Mouse (Mus musculus) heart, postnatal 36 days (tissue): ENCODE measurements around the gene Svs4. TPM values are rescaled to one million over a fixed set of nuclear protein-coding genes. Genes with fewer than 3 reads are reported as not detected.
"Not testable (repeated sequence)": the region's sequence is repeated elsewhere in the genome, so short reads cannot be mapped to it uniquely, and the experiment has no call there.

ENCODE experiments used
- DNase-seq, 2 experiments: peaks; one replicate each; pipeline ENCODE4 v3.0.0; 2021 to 2022
- intact Hi-C: fragments of 180-260 bp; cut with DNase I; formaldehyde crosslinking; loops from one replicate; pipeline ENCODE4 v1.15.1; 2025
- total RNA-seq, 2 experiments: library from RNA; stranded (reverse); gene quantifications; 2 replicates each; pipeline ENCODE4 v1.2.3; 2021

The Svs4 gene
- total RNA-seq = not detected

- DNase-seq = no peak
- intact Hi-C loops = no loop called here
Observed at GRCm38 (mm10) chr2:164278359-164278758, at the start of gene Svs4. TSS of gene Svs4 (minus strand) at chr2:164278459.

DNA sequence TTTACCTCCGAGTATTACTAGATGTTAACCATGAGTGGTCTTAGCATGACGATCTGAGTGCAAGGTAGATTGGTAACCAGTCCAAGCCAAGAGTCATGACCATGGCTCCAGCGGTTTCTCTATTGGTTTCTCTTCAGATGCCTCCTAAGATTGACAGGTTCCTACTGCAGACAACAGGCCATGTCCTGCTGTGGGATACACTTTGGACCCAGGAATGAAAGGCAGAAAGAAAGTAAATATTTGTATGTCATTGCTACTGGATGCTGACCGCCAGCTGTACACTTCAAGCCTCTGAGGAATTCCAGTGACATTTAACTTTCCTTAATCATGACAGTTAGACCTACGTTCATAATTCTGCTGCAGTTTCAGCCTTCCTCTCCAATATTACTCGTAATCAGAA lies 42.7 kb upstream of the Svs4 start:
- DNase-seq = no peak
- intact Hi-C loops = no loop called here

DNA sequence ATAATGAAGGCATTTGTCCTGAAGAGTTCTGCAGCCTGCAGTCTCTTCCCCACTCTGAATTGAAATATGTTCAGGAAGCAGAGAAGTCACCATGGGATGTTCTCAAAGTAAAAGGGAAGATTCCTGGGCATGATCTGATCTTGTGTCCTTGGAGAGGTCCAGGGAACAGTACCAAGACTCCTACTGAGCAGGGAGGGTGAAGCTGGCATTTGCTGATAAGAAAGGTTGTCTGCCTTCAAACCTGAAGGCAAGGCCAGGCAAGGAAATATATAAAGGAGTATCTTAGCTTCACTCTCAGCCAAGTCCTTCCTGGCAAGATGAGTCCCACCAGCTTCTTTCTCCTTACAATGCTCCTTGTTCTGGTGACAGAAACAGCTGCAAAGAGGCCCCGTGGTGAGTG lies 38.2 kb upstream of the Svs4 start, which contains the start of gene Svs6:
Gene Svs6 (plus strand): TSS at position 301 of the 400 bp plus-strand sequence.
- DNase-seq, intact Hi-C loops: not testable (repeated sequence)

DNA sequence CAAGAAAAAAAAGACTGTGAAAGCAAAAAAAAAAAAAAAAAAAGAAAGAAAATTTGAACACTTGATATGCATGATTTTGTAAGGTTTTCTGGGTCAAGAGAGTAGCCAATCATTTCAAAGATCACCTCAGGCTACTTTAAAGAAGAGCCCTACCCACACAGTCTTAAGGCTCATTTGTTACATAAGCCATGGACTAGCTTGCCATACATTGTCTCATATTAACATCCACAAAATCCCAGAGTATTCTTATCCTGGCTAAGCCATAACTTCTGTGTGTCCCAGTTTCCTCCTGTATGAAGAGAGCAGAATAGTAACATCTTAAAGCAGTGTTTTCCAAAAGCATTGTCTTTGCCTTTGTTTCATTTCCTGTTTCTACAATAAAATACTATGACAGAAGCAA lies 37.2 kb upstream of the Svs4 start:
- intact Hi-C loops, DNase-seq: not testable (repeated sequence)

DNA sequence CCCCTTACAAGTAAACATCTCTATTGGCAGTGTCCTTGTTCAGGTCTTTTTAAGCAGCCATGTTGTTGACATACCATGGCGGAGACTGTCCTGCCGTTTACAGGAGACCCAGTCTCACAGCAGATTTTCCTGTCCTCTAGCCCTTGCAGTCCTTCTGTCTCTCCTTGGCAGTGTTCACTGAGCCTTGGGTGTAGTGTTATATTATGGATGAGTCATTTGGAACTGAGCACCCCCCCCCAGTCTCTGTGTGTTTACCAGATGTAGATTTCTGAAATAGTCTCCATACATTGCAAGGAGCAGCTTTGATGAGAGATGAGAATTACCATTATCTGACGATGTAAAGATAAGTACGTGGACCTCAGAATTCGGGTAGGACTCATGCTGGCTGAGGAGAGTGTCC lies 34.3 kb upstream of the Svs4 start:
- intact Hi-C loops = no loop called here
- DNase-seq = no peak

DNA sequence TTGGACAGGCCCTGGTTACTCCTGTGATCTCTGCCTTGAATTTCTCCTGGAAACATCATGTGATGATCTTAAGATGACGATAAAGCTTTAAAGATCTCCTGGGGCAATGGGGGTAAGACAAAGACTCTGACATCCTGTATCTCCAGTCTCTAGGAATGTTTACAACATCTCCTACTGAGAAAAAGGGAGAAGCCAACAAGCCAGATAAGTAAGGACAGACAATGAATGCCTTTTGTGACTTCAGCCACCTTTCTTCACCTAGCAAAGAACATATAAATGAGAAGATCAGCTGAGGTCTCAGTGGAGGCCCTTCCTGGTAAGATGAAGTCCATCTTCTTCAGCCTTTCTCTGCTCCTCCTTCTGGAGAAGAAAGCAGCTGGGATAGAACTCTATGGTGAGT lies 10.7 kb upstream of the Svs4 start, which contains the start of gene Svs3a:
Gene Svs3a (plus strand): TSS at position 301 of the 400 bp plus-strand sequence.
- intact Hi-C loops, DNase-seq: not testable (repeated sequence)

DNA sequence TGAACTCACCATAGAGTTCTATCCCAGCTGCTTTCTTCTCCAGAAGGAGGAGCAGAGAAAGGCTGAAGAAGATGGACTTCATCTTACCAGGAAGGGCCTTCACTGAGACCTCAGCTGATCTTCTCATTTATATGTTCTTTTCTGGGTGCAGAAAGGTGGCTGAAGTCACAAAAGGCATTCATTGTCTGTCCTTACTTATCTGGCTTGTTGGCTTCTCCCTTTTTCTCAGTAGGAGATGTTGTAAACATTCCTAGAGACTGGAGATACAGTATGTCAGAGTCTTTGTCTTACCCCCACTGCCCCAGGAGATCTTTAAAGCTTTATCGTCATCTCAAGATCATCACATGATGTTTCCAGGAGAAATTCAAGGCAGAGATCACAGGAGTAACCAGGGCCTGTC lies 21.7 kb downstream of the Svs4 start, which contains the start of gene Svs3b:
Gene Svs3b (minus strand): TSS at position 101 of the 400 bp plus-strand sequence.
- DNase-seq, intact Hi-C loops: not testable (repeated sequence)

- no peak for DNase-seq
- intact Hi-C loops = no loop called here
Observed at GRCm38 (mm10) chr2:164238366-164238765, 39.9 kb downstream of the Svs4 start, which contains the start of gene Svs2. TSS of gene Svs2 (minus strand) at chr2:164238466.

DNA sequence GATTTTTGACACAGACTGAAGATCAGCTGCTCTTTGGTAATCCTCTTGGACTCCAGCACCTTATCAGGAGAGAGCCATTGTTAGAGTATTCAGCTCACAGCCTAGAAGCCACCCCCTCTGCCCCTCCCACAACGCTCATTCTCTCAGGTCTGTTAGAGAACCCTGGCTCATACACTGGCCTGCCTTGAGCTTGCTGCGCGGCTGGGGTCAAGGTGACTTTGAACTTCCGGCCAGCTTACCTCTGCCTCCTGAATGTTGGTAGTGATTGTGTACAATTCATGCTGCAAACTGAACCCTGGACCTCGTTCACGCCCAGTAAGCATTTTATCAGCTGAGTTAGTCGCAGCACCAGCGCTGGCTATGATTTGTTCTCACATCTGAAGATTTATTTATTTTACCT lies 45.6 kb downstream of the Svs4 start:
- intact Hi-C loops = no loop called here
- DNase-seq = no peak

DNA sequence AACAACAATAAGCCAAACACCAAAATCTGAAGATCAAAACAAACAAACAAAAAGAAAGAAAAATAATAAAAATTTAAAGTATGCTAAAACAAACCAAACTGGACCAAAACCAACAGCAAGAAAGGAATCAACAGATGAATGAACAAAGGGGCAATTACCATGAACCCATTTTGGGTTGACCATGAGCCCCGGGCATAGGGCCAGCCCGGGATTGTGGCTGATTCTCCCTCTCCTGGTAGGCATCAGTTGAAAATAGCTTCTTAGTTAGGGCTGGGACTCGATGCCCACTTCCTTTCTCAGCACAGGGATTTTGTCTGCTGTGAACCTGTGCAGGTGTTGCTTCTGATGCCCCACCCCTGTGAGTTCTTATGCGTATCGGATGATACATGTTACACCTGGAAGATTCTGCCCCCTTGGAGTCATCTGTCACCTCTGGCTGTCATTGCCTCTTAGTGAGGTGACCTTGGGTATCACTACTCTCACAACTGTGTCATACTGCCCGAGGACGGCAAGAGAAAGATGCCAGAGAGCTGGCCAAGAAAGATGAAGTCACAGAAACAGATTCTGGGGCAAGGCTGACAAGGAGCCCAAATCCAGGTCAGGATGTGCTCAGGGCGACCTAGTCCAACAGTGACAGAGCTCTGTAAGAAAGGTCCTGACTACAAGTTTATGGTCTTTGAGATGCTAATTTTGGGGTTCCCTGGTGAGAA lies 49.7 kb downstream of the Svs4 start:
- no peak for DNase-seq
- intact Hi-C loops = no loop called here

Other genes starting within 250 kb of the Svs4 start
- gene Stk4, start 208.1 kb downstream of the Svs4 start, total RNA-seq = 10 to 100 TPM; 17.0 to 20.4 TPM
- 10 to 100 TPM; 17.6 to 21.0 TPM for gene Tomm34, start 207.3 kb downstream of the Svs4 start, total RNA-seq
- gene Kcns1, start 107.3 kb downstream of the Svs4 start, total RNA-seq = not detected
- gene Wfdc5, start 95.7 kb downstream of the Svs4 start, total RNA-seq = not detected
- not detected for gene Wfdc12, start 87.9 kb downstream of the Svs4 start, total RNA-seq
- gene Wfdc15a, start 78.3 kb downstream of the Svs4 start, total RNA-seq = not detected
- gene Wfdc15b, start 56.8 kb downstream of the Svs4 start, total RNA-seq = not detected
- gene Svs2, start 40.0 kb downstream of the Svs4 start, total RNA-seq = not detected
- not detected for gene Svs3b, start 21.8 kb downstream of the Svs4 start, total RNA-seq
- gene Svs3a, start 10.8 kb upstream of the Svs4 start, total RNA-seq = not detected
- gene Svs6, start 38.3 kb upstream of the Svs4 start, total RNA-seq = not detected
- gene Svs5, start 54.3 kb upstream of the Svs4 start, total RNA-seq = not detected
- 10 to 100 TPM in 1 of 2 experiments, 1 to 10 TPM in 1; 8.0 to 11.0 TPM for gene Slpi, start 110.6 kb upstream of the Svs4 start, total RNA-seq
- not detected for gene Rbpjl, start 124.7 kb upstream of the Svs4 start, total RNA-seq
- under 1 TPM; 0.51 to 0.75 TPM for gene Matn4, start 126.7 kb upstream of the Svs4 start, total RNA-seq
- 10 to 100 TPM; 20.6 to 20.7 TPM for gene Sdc4, start 165.4 kb upstream of the Svs4 start, total RNA-seq
- 10 to 100 TPM; 23.0 to 24.6 TPM for gene Sys1, start 178.5 kb upstream of the Svs4 start, total RNA-seq
- gene Gm20458, start 182.5 kb upstream of the Svs4 start, total RNA-seq = 1 to 10 TPM; 7.6 to 7.7 TPM
- not detected for gene Trp53tg5, start 195.3 kb upstream of the Svs4 start, total RNA-seq
- 10 to 100 TPM; 14.3 to 15.8 TPM for gene Dbndd2, start 207.6 kb upstream of the Svs4 start, total RNA-seq
- gene Pigt, start 219.1 kb upstream of the Svs4 start, total RNA-seq = 10 to 100 TPM; 34.2 to 35.6 TPM